Mouse (Mus musculus) cortical plate, adult 2 months (tissue): Measurements from ENCODE around the gene Psmc5.

ENCODE experiments used
- CTCF ChIP-seq: fragments of 200-500 bp; IDR thresholded peaks from 2 replicates; pipeline ENCODE4 v1.5.1; 2011; ENCODE audit warnings: mild to moderate bottlenecking, control low read depth, low read length; ENCODE audit not compliant: insufficient read depth; ENCODE audit errors: extremely low read depth
- POLR2A ChIP-seq: fragments of 200-500 bp; IDR thresholded peaks from 2 replicates; pipeline ENCODE4 v1.6.1; 2011; ENCODE audit warnings: mild to moderate bottlenecking, low read length, control low read depth; ENCODE audit not compliant: insufficient read depth; ENCODE audit errors: extremely low read depth

GRCm38 (mm10) chr11:106220603-106221002, 35.4 kb upstream of the Psmc5 start:
- TF ChIP-seq CTCF, result no peak
- TF ChIP-seq POLR2A, result no peak
